Mouse (Mus musculus) cerebellum, adult 11 months (tissue): ENCODE data around the gene Copg2.
"Not testable (repeated sequence)": the region's sequence is repeated elsewhere in the genome, so short reads cannot be mapped to it uniquely, and the experiment has no call there.

Experiments
- DNase-seq: peaks from one replicate; pipeline ENCODE4 v3.0.0; 2022

The Copg2 gene

DNA sequence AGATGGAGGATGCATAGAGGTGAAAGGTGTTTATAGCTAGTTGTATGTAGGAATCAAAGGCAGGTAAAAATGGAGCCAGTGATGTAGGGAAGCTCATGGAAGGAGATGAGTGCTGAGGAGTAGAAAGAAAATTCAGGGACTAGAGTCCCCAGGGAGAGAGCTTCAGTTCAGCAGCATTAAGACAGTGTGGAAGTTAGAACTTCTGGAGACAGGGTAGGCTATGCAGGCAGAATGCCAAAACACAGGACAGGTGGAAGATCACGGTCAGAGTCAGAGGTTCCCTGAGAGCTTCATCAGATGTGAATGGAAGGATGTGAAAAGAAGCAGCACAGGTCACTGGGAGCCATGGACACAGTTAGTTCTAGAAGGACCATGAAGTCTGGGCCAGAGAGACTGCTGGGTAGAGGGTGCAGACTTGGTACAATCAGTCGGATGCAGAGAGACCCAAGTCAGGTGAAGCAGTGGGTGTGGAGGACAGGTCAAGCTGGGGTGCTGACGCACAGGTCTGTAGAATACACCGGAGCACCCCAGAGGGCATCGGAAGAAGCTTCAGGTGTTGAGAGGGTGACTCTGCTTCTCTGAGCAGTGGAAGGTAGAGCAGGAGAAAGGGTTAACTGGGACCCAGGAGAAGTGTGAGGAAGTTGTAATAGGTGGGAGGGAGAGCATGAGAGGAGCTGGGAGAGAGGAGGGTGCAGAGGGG lies 91.4 kb downstream of the Copg2 start:
- no peak for DNase-seq

DNA sequence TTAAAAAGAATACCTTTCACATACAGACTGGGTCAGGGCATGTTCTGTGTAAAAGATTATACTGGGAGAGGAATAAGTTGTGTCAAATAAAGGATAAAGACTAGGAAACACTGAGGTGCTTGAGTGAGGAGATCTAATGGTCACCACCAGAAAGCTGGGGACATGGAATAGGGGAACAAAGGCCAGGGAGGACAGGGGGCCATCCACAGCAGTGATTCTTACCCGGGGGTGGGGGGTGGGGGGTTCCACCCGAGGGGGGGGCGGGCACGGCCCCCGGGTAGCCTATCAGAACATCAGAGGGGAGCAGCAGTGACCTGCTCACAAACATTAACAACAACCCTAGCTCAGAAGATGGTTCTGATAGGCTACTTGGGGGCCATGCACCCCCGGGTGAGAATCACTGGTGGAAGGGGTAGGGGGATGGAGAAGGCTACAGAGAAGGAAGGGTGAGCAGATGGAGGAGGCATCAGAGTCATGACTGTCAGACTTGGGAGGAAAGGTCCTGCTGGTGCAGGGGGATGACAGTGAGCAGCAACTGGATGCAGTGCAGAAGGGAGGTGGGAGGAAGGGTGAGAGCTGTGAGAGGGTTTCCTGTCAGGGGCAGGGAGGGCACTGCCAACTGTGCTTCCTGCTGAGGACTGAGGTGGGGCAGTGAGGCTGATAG lies 92.1 kb downstream of the Copg2 start:
- peak; percentile 12 for DNase-seq

GRCm38 (mm10) chr6:30802915-30803314 lies 93.7 kb downstream of the Copg2 start:
- not testable (repeated sequence) for DNase-seq

GRCm38 (mm10) chr6:30751209-30751608 lies 145.4 kb downstream of the Copg2 start:
- no peak for DNase-seq

DNA sequence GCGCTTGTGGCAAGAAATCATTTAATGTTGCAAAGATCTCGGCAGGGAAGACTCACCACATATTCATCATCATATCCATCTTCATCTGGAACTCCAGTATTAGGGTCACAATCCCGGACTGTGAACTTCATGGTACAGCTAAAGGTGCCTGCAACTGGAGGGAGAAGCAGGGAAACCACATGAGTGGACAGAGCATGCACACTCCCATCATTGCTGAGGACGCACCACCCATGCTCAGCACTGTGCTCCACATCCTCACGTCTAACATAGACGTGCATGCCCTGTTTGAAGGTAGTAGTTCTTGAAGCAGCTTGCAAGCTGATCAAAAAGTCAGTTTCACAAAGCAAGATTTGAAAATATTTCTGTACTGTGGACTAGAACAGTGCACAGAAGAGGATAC lies 146.1 kb downstream of the Copg2 start:
- DNase-seq, result no peak

DNA sequence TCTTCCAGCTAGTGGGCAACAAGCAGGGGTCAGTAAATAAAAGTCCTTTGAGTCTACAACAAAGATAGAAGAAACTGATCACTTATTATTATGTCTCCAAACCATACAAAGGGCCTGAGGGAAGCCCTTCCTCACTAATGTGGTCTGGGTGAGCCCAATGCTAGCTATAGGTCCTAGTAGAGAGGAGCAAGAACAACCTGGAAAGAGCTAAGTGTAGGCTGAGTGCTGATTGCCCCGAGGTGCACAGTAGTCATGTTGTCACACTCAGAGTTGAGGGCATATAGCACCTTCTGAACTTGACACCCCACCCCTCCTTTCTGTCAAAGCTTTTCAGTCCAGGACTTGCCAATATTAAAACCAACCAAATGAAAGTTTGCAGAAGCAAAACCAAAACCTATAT lies 146.7 kb downstream of the Copg2 start:
- DNase-seq, result no peak

- DNase-seq, result no peak
Measured at GRCm38 (mm10) chr6:30749042-30749689, 147.4 kb downstream of the Copg2 start.

GRCm38 (mm10) chr6:30748358-30748910 lies 148.2 kb downstream of the Copg2 start:
- no peak for DNase-seq

DNA sequence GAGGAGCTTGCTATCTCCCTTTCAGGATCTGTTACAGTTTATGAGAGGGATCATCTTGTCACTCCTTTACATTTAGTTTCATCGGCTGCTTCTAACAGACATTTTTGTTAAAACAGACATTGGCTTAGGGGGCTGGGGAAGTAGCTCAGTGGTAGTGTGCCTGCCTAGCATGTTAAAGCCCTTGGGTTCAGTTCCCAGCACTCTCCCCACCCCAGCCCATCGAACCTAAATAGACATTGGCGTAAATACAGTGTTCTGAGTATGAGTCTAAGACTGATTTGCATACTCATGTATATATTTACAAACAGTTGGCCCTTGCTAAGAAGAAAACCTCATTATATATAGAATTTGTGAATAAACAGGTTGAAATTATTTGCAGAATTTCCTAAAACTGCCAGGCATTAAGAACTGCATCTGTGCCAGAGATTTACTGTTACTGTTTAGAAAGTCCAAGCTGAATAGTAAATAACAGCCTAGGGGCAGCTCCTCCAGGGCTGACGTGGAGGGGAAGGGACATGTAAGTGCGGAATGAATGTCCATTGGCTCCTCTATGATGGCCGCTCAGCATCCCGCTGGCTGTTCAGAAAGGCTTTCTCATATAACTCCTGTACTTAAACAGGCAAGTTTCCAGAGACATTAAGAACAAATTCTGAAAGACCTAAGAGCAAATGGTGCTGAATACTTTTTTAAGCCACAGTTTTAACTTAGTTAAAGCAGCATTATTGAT lies 148.8 kb downstream of the Copg2 start:
- DNase-seq, result no peak

DNA sequence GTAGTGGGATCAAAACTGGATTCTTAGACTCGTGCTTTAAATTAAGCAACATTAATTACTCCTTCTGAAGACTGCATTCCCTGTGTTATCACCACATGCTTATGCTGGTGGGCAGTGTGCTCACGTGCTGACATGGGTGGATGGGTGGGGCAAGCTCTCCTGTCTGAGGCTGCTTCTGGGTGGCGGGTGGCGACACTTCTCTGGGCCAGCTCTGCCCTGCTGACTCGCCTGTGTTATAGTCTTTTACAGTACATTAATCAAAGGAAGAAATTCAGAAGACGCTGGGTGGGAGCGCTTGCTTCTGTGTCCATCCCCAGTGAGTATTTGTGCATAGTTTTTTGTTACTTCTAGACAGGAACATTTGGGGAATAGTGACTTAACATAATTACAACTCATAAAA lies 151.0 kb downstream of the Copg2 start:
- no peak for DNase-seq

- no peak for DNase-seq
Measured at GRCm38 (mm10) chr6:30744846-30745245, 151.7 kb downstream of the Copg2 start.

DNA sequence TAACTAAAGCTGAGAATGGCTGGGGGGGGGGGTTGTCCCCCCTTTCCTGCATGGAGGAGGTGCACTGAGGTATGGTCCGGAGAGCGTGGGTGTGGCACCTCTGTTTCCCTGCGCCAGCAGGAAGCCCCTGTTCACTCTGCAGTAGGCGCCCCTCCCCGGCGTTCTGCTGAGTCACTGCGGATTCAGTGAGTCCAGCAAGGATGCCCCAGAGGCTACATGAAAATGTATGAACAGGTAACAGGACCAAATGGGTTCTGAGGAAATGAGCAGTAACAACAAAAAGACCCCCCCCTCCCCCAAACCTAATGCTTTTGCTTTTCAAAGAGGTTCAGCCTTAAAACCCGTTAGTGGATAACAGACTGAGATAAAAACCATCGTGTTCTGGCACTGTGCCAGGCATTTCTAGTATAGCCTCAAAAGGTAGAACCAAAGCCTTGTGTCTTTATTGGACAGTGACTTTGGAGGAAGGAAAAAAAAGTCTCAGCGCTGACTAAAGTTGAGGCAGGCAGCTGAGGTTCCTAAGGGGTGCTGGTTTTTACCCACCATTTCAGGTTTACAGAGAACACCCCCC lies 157.3 kb downstream of the Copg2 start:
- DNase-seq, result peak; percentile 20

GRCm38 (mm10) chr6:30738464-30739006 lies 158.1 kb downstream of the Copg2 start:
- DNase-seq, result peak; percentile 12

- peak; percentile 72 for DNase-seq
Measured at GRCm38 (mm10) chr6:30737548-30738463, 158.8 kb downstream of the Copg2 start.

- DNase-seq, result peak; percentile 61
Measured at GRCm38 (mm10) chr6:30736864-30737547, 159.6 kb downstream of the Copg2 start.

DNA sequence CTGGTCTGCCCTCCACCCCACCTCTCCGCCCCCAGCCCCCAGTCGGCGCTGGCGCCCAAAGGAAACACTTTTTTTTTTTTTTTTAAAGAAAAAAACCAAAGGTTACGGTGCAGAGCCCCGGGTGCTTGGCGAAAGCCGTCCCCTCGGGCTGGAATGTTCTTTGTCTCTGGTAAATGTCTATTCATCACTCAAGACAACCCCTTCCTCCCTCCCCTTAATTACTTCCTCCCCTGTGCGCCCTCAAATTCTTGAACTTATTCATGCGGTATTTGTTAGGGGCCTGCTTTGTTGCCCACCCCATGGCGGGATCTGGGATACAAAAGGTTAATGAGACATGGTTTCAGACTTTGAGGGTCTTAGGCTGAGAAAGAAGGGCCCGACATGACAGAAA lies 160.2 kb downstream of the Copg2 start:
- no peak for DNase-seq

GRCm38 (mm10) chr6:30735728-30736371 lies 160.7 kb downstream of the Copg2 start:
- no peak for DNase-seq

DNA sequence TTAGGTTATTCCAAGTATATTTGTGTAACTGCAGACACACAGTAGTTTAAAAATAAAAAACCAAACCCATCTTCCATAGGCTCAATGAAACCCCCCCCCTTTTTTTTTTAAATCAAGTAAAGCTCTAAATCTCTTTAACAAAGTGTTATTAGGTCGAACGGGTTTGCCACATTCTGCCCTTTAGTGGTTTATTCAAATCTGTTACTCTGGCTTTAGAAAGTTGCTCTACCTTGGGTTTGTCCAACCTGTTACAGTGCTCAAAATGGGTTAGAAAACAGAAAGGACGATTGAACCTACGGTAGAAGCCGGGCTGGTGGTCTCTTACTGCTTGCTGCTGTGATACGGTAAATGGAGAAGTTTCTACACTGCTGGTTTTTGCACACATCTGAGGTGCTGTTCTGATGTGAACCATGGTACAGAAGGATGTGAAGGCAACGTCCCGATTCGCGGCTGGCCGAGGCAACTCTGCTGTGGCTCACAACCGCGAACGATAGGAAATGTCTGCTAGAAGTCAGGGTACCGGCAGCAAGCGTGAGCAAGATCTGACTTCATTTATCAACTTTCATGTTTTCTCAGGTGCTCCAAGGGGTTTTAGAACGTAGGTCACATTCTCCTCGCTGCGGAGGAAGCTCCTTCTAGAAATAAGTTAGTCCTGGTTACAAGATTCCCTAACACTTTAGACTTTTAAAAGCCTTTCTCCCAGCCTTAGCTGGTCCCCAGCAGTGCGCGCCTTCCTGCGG lies 161.4 kb downstream of the Copg2 start:
- no peak for DNase-seq

- DNase-seq, result no peak
Measured at GRCm38 (mm10) chr6:30734465-30734864, 162.1 kb downstream of the Copg2 start.
